Mouse (Mus musculus): Measurements from ENCODE around the gene Zfp748.

- TF ChIP-seq CTCF (IDR thresholded peaks at IDR 0.05; ENCODE audit: low read depth) (no peak), EP300 (optimal IDR thresholded peaks at IDR 0.05) (no peak)
Measured at GRCm38 (mm10) chr13:67500084-67500719, 53.4 kb downstream of the Zfp748 start, which contains the start of gene Zfp58.

Data from stomach, postnatal 0 days (tissue).